Mouse (Mus musculus): Measurements from ENCODE around the gene Tmem30b. TPM values are rescaled to one million over a fixed set of nuclear protein-coding genes. Genes with fewer than 3 reads are reported as not detected.
"Not testable (repeated sequence)": the region's sequence is repeated elsewhere in the genome, so short reads cannot be mapped to it uniquely, and the experiment has no call there.

Tmem30b gene
- total RNA-seq (2022) = under 1 TPM; 0.24 to 0.52 (median 0.36) TPM

- DNase-seq (ENCODE audit: low spot score in 2 of 2) = no peak
Measured at GRCm38 (mm10) chr12:73546086-73546711, at the start of gene Tmem30b. TSS of gene Tmem30b (minus strand) at chr12:73546392.

DNA sequence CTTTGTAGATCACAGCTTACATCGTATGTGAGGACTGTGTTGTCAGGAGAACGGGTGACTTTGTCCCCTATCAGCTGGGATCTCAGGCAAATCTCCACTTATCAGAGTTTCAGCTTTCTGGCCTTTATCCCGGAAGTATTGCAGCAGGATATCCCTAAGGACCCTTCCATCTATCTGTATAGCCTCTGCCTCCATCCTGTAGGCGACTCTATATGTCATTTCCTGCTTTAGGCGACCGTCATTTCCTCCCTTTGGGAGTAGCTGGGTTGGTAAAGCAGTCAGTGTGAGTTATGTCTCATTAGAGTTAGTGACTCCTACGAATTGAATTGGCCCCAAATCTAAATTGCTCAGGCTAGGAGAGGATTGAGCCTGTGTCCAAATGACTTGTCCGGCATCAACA, 49.0 kb upstream of the Tmem30b start:
- no peak for DNase-seq (ENCODE audit: low spot score in 2 of 2)

DNA sequence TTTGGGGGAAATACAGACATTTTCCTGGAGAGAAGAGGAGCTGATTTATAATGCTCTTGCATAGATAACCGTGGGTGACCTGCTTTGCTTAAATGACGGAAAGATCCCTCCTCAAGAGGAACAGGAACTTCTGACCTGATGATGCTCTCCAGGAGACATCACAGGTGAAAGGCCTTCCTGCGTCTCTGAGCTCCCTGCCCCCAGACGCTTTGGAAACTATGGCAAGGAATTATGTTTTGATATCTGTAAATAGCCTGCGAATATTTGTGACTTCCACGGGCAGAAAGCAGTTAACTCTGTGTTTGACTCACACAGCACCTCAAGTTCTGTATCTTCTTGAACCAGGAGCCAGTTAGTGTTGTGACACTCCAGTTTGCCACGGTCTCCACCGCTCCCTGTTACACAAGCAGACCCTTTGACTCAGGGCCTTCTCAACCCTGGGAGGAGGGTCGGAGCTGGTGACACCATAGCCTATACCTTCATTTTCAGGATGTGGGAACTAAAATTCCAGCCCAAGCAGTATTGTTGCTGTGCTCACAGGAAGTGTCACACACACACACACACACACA, 48.1 kb upstream of the Tmem30b start:
- no peak for DNase-seq (ENCODE audit: low spot score in 2 of 2)

DNA sequence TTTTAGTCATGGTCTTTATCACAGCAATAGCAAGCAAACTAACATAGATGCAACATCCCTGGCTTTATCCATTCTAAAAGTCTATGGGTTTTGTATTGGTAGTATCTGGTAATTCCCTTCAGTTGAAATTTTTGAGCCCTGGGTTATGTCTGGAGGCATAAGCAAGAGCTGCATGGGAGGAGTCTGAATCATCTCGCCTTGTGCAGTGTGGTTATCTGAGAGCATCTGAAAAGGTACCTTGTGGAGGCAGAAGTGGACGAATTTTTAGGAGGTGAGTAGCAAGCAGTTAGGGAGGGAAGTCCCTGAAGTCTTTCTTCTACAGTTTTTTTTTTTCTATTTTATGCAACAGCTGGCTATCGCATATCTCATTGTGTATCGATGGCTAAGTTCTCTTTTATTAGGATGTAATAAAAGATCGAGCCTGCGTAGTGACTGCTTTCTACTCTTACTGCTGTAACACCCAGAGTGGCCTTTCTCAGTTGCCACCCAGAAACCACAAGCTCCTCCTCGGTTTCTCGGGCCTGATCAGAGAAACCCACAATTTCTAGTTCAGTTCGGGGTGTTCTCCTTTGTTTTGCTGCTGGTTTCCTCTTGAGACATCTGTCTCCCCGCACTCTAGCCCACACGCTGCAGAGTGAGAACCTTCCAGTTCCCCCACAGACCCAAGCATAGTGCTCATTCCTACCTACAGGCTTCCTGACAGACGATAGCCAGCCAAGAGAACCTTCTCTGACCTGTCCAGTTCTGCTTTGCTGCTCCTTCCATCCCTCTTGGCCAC, 47.0 kb upstream of the Tmem30b start:
- DNase-seq (ENCODE audit: low spot score in 2 of 2) = no peak

GRCm38 (mm10) chr12:73591625-73592024, 45.4 kb upstream of the Tmem30b start:
- DNase-seq (ENCODE audit: low spot score in 2 of 2) = peak; percentile 12 to 26

DNA sequence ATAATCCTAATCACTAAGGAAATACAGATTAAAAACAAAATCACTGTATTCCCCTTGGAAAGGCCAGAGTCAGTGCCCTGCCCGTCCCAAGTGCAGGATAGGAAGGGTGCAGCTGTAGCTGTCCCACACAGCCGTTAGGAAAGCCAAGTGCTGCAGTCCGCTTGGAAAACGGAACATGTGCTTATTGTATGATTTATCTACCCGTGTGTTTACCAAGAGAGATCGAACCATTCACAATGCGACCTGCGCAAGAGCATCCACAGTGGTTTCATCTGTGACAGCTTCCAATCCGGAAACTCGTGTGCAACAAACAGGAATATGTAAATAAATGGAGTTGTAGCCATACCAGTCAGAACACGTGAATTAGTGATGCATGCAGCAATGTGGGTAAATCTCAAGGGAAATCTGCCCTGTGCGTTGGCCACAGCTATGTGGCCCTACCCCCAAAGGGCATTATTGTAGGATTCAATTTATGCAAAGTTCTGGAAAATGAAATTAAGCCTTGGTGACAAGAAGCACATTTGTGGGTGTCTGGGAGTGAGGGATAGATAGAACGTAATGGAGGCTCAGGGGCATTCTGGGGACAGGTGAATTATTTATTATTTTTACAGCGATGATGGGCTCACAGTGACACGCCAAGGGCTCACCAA, 44.6 kb upstream of the Tmem30b start:
- DNase-seq (ENCODE audit: low spot score in 2 of 2) = no peak

DNA sequence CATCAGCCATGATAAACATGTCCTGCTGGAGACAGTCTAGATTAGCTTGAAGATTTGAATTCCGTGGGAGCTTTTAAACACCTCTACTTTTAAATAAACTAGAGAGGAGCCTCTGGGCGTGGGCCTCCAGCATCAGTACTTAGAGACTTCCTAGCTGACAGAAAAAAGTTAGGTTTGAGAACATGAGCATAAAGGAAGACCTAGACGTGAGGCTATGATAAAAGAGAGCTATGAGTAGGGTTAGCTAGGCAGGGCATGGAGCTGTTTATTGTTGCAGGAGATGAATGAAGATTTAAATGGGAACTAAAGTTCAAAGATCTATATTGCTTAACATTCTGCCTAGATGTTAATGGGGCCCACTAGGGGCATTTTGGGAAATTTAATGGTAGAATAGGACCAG, 41.1 kb upstream of the Tmem30b start:
- no peak for DNase-seq (ENCODE audit: low spot score in 2 of 2)

DNA sequence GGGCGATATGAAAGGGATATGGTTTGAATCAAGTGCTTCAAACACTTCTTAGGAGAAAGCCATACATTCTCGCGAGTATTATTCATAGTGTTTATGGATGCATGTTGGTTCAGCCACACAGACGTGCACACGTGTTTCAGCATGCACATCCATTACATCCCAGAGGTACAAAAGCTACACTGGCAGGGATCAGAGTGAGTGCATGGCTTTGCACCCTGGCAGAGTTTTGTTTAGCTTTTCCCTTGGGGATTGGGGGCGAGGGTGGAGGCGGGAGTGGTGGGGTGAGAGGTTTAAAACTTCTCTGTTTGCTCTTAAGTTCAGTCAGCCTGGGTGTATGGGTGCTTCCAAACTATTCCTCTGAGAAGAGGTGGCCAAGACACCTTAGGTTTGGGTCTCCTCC, 39.7 kb upstream of the Tmem30b start:
- no peak for DNase-seq (ENCODE audit: low spot score in 2 of 2)

DNA sequence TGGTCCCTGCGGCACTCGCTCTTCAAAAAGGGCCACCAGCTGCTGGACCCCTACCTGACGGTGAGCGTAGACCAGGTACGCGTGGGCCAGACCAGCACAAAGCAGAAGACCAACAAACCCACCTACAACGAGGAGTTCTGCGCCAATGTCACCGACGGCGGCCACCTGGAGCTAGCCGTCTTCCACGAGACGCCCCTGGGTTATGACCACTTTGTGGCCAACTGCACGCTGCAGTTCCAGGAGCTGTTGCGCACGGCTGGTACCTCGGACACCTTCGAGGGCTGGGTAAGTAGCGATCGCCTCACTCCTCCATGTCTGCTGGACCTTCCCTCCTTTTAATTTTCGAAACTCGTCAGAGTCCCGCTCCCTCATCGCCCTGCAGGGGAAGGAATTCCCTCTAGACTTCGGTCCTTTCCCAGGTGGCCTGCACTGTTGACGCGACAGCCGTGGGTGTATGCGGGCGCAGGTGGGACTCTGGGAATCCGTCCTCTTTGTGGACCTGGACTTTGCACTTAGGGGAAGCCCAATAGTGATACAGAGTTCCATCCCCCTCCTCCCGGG, 39.1 kb upstream of the Tmem30b start:
- no peak for DNase-seq (ENCODE audit: low spot score in 2 of 2)

DNA sequence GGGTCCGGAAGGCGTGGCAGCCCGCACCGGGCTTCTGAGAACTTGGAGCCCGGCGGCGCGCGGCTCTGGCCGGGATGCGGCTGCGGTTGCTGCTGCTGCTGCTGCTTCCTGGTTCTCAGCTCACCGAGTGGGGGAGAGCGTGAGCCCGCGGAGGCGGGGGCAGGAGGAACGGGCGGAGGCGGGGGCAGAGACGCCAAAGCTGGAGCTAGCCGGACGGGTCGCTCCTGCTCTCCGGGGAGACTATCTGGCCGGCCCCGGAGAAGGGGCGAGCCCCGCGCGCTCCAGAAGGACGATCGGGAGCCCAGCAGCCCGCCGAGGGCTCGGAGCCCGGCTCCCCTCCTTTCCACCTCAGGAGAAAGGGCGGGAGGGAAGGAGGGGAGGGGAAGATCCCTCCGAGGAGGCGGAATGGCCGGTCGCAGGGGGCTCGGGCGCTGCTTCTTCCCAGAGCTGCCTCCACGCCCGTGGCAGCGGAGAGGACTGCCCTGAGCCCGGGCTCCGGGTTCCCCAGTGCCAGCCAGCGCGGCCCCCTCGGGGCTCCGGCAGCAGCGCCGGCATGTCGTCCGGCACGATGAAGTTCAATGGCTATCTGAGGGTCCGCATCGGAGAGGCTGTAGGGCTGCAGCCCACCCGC, 38.5 kb upstream of the Tmem30b start, which contains the start of gene Prkch:
Prkch (plus strand) TSS at position 187 of the 631 bp plus-strand sequence.
- peak; percentile 55 to 60 for DNase-seq (ENCODE audit: low spot score in 2 of 2)

GRCm38 (mm10) chr12:73583813-73584609, 37.8 kb upstream of the Tmem30b start:
- DNase-seq (ENCODE audit: low spot score in 2 of 2) = no peak

DNA sequence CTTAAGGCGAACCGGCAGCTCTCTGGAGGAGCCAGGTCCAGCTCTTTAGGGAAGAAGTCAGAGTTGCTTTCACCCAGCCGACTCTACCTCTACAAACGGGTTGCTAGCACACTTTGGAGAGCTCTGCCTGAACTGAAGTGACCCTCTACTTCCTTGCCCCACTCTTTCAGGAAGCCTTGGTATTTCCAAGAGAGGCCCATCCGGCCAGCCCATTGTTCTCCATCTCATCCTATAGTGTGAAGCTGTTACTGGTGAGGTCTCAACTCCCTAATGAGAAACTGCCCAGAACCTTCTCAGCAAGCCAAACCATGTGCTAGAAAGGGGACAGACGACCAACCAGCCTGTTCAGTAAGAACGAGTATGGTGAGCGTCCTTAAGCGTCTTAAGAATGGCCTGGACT, 37.1 kb upstream of the Tmem30b start:
- DNase-seq (ENCODE audit: low spot score in 2 of 2) = no peak

GRCm38 (mm10) chr12:73580811-73581210, 34.6 kb upstream of the Tmem30b start:
- no peak for DNase-seq (ENCODE audit: low spot score in 2 of 2)

GRCm38 (mm10) chr12:73578141-73578540, 31.9 kb upstream of the Tmem30b start:
- no peak for DNase-seq (ENCODE audit: low spot score in 2 of 2)

DNA sequence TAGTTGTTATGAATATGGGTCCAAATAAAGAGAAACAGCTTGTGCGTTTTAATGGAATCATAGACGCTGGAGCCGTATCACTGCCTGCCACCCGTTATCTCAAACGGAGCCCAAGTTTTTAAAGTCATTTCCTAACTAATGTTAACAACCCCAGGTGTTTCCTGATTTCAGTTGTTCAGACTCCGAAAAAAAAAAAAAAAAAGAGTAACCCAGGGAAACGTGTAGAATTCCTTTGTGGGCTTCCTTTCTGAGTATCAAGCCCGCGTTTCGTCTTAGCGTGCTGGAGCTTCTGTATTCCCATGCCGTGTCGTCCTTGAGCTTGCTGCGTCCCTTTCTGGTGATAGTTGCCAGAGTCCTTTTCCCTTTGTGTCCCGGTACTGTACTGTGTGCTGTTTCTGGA, 28.4 kb upstream of the Tmem30b start:
- no peak for DNase-seq (ENCODE audit: low spot score in 2 of 2)

DNA sequence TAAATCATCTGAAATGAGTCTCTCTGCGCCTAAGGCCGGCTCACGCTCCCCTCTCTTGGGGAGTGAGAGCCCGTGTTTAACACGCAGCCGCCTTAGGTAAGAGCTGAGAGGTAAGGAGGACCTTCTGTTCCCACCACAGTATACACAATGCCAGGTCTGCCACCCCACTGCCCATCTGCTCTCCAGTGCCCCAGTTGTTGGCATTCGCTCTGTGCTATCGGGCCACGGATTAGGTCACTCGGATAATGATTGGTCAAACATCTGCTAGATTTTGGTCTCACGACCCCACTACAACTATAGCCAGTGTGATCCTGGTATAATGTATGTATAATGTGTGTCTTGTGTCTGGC, 19.4 kb upstream of the Tmem30b start:
- no peak for DNase-seq (ENCODE audit: low spot score in 2 of 2)

- DNase-seq (ENCODE audit: low spot score in 2 of 2) = no peak
Measured at GRCm38 (mm10) chr12:73564795-73565619, 18.8 kb upstream of the Tmem30b start.

- DNase-seq (ENCODE audit: low spot score in 2 of 2) = no peak
Measured at GRCm38 (mm10) chr12:73564176-73564575, 18.0 kb upstream of the Tmem30b start.

DNA sequence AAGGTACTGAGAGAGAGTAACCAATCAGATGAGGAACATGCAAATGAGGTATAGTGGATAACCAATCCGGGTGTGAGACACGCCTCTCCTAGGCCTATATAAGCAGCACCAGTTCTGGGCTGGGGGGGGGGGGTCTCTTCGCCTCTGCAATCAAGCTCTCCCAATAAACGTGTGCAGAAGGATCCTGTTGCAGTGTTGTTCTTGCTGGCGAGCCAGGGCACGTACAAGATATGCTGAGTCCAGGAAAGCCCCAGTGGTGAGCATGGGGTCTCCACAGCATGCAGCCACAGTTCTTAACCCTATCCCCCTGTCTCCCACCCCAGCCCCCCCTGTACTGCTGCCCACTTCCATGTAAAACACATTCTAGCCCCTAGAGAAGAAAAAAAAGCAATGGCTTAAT, 16.9 kb upstream of the Tmem30b start:
- not testable (repeated sequence) for DNase-seq (ENCODE audit: low spot score in 2 of 2)

- no peak for DNase-seq (ENCODE audit: low spot score in 2 of 2)
Measured at GRCm38 (mm10) chr12:73560091-73560490, 13.9 kb upstream of the Tmem30b start.

Measured in gastrocnemius, adult 8-10 months (tissue).